Mouse (Mus musculus) lung, adult 18-20 months (tissue): ENCODE data around the gene Dlgap3.

Experiments
- DNase-seq, 2 experiments: peaks; one replicate each; pipeline ENCODE4 v3.0.0; 2022; ENCODE audit warnings: mixed read lengths in 2 of 2

Dlgap3 gene

GRCm38 (mm10) chr4:127278451-127279001, 109.5 kb downstream of the Dlgap3 start:
- peak; percentile 42 to 52 for DNase-seq

- no peak for DNase-seq
Measured at GRCm38 (mm10) chr4:127279241-127279640, 110.2 kb downstream of the Dlgap3 start.
